Mouse (Mus musculus): Measurements from ENCODE around the gene Ntm. TPM values are rescaled to one million over a fixed set of nuclear protein-coding genes. Genes with fewer than 3 reads are reported as not detected.
A peak's percentile ranks its signal among the peaks of the same experiment; 100 is the strongest.

The Ntm gene
- total RNA-seq, 4 experiments from 2014 or later: 239 to 270 (median 257) TPM

DNA sequence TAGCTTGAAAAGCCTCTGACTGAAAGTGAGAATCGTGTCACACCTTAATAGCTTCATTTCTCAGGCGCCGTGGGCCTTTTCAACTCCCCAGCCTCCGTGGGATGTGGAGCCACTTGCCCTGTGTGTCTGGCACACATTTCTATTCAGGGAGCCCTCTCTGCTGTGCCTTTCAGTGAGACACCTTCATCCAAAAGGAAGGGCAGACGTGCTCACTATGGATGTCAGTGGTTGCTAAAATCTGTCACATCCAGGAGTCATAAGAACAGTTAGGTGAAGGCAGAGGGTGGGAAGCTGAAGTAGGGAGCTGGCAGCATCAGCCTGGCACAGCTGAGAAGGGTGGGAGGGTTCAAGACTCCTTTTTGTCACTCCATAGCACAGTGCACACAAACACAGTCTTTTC is 201.4 kb downstream of the Ntm start:
- no peak for DNase-seq (ENCODE audit: low spot score in 2 of 2)

- DNase-seq (ENCODE audit: low spot score in 2 of 2): no peak
Observed at GRCm38 (mm10) chr9:29759940-29760339, 203.0 kb downstream of the Ntm start.

- no peak for DNase-seq (ENCODE audit: low spot score in 2 of 2)
Observed at GRCm38 (mm10) chr9:29759060-29759459, 203.9 kb downstream of the Ntm start.

- no peak for DNase-seq (ENCODE audit: low spot score in 2 of 2)
Observed at GRCm38 (mm10) chr9:29754374-29754773, 208.6 kb downstream of the Ntm start.

GRCm38 (mm10) chr9:29751396-29751795 is 211.5 kb downstream of the Ntm start:
- DNase-seq (ENCODE audit: low spot score in 2 of 2): no peak

DNA sequence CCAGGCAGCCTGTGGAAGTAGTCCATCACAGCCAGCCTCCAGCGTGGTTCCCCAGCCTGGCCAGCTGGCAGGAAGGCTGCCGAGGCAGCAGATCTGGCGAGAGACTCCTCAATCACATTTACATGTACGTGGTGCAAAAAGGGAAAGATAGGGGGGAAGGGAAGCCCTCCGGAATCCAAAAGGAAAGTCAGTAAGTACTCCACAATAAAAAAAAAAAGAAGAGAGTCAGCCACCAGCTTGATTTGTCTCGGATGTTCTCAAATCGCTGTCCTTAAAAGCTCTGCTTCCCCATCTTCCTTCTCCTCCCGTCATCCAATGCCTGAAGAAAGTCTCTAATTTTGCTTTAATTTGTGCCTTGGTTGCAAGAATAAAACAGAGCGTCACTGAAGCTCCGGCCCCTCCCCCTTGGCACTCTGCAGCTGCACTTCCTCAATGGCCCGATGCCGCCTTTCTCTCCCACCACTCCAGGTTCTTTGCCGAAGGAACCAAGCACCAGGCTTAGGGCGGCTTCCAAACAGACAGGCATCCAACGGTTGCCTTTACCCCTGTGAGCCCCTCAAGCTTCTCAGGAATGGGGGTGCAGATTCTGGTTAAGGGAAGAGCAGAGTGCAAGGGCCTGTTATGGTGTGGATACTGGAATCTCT is 212.4 kb downstream of the Ntm start:
- peak in 1 of 2 experiments; percentile 71 for DNase-seq (ENCODE audit: low spot score in 2 of 2)

DNA sequence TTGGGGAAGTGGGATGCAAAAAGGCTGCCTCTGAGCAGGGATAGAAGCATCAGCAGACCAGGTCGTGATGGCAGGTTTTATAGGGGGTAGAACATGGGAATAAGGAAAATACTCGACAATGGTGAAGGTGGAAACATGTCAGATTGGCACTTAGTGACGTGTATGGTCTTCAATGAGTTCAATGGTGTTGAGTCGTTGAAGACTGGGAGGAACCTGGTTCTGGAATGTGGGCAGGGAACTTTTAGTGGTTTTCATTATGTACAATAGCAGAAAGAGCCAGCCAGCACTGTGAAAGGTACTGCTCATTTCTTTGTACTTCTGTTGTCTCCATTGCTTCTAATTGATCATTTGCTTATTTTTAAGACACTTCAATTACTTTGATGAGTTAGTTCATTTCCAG is 214.9 kb downstream of the Ntm start:
- DNase-seq (ENCODE audit: low spot score in 2 of 2): no peak

DNA sequence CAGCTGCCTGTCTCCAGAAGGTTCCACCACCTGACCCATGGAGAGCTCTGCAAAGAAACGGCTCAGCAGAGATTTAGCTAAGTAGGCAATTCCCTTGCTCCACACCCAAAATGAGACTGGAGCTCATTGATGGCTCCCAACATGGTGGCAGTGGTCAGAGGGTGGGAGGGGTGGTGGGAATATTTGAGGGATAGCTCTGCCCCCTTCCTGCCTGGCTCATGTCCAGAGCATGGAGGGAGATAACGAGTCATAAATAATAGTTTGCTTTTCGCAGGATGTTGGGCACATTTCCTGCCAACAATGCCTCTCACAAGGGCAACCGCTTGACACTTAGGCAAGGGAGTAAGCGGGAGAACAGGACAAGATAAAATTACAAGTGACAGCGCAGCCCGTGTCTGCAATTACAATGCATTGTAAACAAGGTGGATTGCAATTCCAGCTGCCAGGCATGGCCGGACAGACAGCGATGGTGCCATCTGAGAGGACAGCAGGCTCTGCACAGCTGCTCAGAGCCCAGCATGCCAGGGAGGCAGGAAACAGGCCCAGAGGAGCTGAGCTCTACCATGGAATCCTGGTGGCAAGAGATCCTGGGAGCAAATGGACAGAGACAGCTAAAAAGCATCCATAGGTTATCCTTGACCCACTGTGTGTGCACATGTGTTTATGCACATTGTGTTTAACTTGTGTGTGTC is 224.0 kb downstream of the Ntm start:
- DNase-seq (ENCODE audit: low spot score in 2 of 2): no peak

- DNase-seq (ENCODE audit: low spot score in 2 of 2): no peak
Observed at GRCm38 (mm10) chr9:29736031-29736430, 226.9 kb downstream of the Ntm start.

DNA sequence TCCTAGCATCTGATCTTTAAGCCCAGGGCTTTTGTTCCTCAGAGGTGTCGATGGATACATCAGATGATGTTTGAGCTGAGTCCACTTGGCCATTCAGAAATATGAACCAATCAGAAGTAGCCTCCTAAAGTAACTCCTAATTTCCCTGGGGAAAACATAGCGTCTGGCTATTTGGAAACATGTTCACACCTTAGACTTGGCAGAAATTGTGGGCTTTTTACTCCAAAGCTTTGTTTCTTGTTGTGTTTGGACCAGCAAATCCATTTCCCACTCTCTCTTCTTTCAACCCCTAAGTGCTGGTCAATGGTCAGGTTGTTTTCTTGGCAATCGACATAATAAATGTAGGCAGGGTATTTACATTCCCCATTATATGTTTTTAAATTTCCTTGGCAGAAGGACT is 230.0 kb downstream of the Ntm start:
- DNase-seq (ENCODE audit: low spot score in 2 of 2): no peak

- DNase-seq (ENCODE audit: low spot score in 2 of 2): no peak
Observed at GRCm38 (mm10) chr9:29731672-29732071, 231.3 kb downstream of the Ntm start.

DNA sequence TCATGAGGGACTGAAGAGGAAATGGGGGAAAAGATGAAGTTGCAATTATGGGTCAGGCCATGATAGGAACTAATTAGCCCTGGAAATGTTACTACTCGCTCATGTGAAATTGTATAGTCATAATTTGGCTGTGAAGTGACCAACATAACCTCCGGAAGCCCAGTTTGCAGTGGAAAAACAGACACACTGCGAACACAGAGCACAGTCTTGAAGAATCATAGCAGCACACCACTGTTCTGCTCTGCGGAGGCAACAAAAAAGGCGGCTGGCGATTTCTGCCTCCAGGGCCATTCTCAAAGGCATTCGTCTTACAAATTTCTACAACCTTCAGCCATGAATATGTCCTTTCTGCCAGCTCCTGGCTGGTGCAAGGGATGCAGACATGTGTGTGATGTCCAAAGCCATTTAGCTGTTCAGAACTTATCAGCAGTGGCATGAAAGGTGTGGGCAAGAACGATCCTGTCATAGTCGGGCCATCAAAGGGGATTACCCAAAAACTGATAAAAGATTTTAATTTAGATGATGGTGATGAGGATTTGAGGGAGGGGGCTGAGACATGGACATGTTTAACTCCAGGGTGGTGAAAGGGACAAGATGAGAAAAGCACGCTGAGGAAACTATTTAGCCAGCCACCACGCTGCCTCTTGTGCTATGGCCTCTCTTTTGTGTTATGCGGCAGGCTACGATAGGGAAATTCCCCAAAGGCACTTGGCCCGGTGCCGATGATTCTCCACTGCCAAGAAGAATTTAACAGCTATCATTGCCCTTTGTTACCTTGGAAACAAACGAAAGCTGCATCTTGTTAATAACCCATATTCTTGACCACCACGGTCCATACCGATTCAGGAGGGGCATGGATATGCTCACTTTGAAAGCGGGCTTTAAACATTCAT is 235.2 kb downstream of the Ntm start:
- DNase-seq (ENCODE audit: low spot score in 2 of 2): no peak

DNA sequence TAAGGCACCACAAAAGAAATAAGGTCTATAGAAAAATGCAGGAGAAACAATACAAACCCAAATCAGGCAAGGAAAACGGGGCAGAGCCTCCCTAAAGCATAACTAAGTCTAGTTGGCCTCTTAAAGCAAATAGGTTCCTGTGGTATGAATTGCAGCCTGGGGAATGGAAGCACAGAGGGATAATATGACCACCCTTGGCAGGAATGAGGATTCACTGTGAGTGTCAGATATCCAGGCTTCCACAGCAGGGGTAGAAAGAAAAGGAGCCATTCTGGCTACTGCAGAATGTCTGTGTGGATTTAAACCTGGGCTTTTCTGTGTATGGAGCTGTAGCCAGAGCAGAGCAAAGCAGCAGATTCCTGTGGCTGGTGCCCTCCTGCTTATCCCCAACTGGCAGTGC is 241.5 kb downstream of the Ntm start:
- no peak for DNase-seq (ENCODE audit: low spot score in 2 of 2)

GRCm38 (mm10) chr9:29716795-29717194 is 246.1 kb downstream of the Ntm start:
- DNase-seq (ENCODE audit: low spot score in 2 of 2): no peak

DNA sequence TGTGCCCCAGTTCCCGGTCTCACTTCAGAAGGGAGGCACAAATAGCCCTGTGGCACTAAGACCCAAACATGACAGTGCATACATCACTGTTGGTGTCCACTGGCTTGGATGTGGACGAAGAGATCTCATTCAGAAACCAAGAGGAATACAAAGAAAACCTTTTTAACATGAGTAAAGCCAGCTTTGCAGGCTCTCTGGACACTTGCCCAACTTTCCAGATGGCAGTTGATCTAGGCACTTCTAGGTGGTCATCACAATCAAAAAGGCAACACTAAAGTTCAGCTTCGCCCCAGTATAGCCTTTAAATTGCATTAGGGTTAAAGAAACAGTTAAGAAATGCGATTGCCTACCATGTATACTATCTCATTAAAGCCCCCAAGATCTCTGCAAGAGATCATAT is 264.7 kb downstream of the Ntm start:
- no peak for DNase-seq (ENCODE audit: low spot score in 2 of 2)

DNA sequence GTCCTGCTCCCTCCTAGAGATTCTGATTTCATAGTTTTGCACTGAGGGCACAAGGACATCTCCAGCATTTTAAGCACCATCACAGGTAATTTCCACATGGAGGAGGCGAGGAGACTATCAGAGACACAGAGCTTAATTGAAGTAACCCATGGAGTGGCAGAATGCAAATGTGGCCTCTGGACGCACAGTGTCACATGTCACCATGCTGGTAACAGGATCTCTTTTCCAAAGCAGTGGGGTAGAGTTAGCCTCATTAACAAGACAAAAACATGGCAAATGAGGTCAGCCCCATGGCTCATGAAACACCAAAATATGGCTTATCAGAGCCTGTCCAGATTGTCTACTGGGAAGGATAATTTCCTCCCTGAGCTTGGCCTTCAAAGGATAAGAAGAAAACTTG is 268.8 kb downstream of the Ntm start:
- DNase-seq (ENCODE audit: low spot score in 2 of 2): no peak

DNA sequence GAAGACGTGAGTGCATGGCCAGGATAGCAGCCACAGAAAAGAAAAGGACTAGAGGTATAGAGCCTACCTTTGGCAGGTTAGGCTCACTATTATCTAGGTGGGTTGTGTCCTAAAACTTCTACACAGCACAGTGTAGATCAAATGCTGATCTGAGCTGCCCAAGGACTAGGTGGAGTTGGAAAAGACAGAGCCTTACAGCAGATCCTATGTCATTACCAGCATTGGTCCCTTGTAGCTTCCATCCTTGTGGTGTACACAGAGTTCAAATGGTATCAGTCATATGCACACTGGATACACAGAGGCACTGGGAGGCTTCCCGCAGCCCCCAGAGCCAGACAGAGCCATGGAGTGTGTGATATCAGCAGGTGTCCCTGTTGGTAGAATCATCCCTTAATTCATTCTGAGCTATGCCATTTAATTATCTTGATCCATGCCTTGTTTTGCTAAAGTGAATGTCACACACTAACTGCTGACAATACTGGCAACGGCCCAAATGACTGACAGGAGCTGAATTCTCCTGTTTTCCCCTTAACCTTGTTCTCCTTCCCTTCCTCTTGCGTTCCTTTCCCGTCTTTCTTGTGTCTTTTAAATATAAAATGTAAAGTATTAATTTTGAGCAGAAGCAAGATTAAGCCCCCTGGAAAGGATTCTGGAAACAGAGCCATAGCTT is 271.6 kb downstream of the Ntm start:
- DNase-seq (ENCODE audit: low spot score in 2 of 2): no peak

DNA sequence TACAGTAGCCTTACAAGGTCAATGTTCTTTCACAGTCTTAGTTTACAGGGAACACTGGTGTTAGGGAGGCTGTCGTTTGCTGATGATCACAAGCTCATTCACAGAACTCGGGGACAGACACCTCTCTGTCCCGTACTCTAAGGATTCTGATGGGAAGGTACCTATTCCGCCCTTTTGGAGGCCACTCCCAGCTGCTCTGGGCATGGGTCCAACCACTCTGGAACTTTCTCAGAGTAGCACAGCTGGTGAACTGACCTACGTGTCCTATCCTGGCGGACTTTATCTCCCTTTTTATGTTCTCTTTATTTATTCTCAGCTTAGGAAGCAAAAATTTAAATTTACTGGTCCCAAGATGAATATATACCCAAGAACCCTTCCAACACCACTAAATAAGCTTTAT is 280.7 kb downstream of the Ntm start:
- DNase-seq (ENCODE audit: low spot score in 2 of 2): no peak

GRCm38 (mm10) chr9:29680677-29681076 is 282.3 kb downstream of the Ntm start:
- no peak for DNase-seq (ENCODE audit: low spot score in 2 of 2)

- DNase-seq (ENCODE audit: low spot score in 2 of 2): no peak
Observed at GRCm38 (mm10) chr9:29673911-29674310, 289.0 kb downstream of the Ntm start.

DNA sequence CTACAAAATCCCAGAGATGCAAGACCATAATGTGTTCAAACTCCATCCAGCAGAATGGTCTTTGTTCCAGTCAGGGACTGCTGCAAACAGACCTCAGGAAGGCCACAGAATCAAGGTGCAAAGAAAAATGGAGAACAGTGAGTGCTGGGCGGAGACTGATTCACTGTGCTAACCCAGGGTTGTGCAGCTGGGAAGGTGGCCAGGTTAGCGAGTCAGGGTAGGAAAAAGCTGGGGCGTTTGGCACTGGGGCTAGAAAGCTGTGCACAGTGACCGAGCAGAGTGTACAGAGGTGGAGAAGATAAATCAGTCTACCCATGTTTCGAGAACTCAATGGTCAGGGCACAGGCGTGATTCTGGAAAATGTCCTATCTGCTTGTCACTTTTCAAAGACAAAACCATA is 291.1 kb downstream of the Ntm start:
- DNase-seq (ENCODE audit: low spot score in 2 of 2): no peak

- DNase-seq (ENCODE audit: low spot score in 2 of 2): no peak
Observed at GRCm38 (mm10) chr9:29663286-29663685, 299.7 kb downstream of the Ntm start.

All from left cerebral cortex, adult 8-10 months (tissue).